Mouse (Mus musculus): ENCODE data around the gene Stard7. TPM values are rescaled to one million over a fixed set of nuclear protein-coding genes. Genes with fewer than 3 reads are reported as not detected.

Gene Stard7
- total RNA-seq (2023) = 67.7 TPM

DNA sequence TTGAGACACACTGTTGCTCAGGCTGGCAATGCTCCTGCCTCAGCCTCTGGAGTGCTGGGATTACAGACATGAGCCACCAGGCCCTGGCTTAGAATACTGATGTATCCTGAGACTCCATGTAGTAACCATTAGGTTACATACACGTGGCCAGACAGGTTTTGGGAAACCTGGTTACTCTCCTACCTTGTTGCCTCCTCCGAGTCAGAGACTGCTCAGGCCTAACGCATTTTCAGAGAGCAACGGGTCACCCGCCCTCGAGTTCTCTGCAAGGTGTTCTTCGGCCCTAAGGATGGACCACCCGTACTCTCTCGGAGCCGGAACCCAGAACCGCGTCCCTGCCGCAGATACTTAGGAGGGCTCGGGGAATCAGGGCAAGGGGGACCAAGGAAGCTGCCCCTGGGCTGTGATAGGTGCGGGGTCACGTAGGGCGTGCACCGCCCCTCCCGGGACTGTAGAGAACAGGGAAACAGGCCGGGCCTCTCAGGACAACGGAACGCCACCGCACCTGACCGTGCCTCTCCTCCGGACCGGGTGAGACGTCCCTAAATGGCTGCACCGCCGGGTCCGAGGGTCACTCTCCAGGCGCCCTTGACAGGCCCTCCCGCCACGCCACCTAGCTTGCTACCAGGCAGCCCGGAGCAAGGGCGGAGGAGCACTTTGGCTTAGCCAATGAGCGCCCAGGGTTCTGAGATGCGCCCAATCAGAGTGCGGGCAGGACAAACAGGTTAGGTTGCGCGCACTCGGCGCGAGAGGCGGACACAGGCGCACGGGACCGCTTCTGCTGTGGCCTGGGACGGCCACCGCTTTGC lies at the start of gene Stard7:
Gene Stard7, plus strand, starts transcription at position 728 of the 809 bp plus-strand sequence.

DNA sequence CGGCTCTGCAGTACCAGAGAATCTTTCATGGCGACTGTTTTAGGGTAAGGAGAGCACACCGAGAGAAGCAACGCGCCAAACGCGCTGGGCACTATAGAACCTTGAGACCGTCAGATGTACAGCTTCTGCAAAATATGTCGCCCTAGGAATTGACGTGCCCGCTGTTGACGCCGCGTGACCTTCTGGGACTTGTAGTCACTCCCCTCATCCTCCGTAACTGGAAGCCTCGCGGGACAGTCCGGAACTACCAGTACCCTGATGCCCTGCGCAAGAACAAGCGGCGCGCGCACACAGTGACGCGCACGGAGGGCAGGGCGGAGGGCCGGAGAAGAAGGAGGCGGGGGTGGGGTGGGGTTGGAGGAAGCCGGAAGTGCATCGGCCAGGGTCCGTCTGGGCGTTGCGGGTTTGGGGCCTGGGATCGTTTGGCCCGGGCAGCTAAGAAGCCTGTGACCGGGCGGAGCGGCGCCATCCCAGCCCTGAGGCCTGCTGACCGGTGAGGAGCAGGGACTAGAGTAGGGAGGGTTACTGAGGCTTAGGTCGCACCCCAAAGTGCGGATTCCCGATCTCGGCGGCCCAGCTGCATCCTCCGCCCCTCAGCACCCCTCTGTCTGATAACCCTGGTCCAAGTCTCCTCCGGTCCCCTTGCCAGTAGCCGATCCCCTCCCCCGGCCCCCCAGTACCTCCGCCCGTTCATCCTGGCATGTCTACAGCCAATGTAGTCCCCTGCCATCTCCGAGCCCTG lies 22.3 kb upstream of the Stard7 start, which contains the start of the genes Ciao1 and Tmem127:
Gene Ciao1, minus strand, starts transcription at position 225 of the 742 bp plus-strand sequence.
Gene Tmem127, plus strand, starts transcription at position 317 of the 742 bp plus-strand sequence.

DNA sequence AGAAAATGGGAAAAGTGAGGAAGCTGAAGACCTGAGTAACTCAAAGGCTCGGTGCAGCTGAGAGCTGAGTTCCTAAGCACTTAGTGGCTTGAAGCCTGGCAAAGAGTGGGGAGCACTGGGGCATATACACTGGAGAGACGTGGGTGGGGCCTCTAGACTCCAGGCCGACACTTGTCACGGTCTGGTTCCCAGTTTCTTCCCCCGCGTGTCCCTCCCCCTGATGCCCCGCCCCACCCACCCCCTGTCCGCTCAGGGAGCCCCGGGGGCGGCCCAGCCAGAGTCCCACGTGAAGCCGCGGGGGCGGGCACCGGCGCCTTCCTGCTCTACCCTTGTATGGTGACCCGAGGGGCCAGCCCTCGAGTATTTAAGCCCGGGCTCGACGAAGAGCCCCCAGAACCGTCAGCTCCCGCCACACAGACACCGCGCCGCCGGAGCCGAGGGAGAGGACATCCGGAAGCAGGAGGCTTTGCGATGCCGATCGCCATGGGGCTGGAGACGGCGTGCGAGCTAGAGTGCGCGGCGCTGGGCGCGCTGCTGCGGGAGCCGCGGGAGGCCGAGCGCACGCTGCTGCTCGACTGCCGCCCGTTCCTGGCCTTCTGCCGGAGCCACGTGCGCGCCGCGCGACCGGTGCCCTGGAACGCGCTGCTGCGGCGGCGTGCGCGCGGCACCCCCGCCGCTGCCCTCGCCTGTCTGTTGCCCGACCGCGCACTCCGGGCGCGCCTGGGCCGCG lies 65.9 kb downstream of the Stard7 start, which contains the start of gene Dusp2:
Gene Dusp2, plus strand, starts transcription at position 393 of the 730 bp plus-strand sequence.

DNA sequence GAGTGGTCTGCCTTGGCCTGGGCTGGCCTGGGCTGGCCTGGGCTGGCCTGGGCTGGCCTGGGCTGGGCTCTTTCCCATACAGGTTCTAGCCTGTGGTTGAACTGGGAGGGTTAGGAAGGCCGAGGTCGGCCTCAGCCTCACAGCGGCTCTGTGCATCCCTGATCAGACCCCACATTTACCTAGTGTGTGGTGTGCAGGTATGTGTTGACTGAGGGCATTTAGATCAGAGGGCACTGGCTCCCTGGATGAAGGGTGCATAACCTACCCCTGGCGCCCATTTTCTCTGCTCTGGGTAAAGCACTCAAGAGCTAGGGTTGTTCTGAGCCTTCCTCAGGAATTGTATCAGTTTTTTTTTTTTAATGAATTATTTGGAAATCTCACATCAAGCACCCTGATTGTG lies 68.4 kb downstream of the Stard7 start, which contains the start of gene Astl:
Gene Astl, plus strand, starts transcription at position 224 of the 400 bp plus-strand sequence.

Other genes with a start within 250 kb of the Stard7 start
- gene Blvra, start 199.6 kb upstream of the Stard7 start, total RNA-seq (2023) = 14.7 TPM
- 4.5 TPM for gene Ncaph, start 136.3 kb upstream of the Stard7 start, total RNA-seq (2023)
- gene Itpripl1, start 126.8 kb upstream of the Stard7 start, total RNA-seq (2023) = 18.2 TPM
- gene 1810024B03Rik, start 61.9 kb upstream of the Stard7 start, total RNA-seq (2023) = 1.6 TPM
- 166 TPM for gene Snrnp200, start 61.8 kb upstream of the Stard7 start, total RNA-seq (2023)
- gene Ciao1, start 22.4 kb upstream of the Stard7 start, total RNA-seq (2023) = 45.4 TPM
- 51.3 TPM for gene Tmem127, start 22.3 kb upstream of the Stard7 start, total RNA-seq (2023)
- 298 TPM for gene Dusp2, start 65.9 kb downstream of the Stard7 start, total RNA-seq (2023)
- 0.80 TPM for gene Astl, start 68.4 kb downstream of the Stard7 start, total RNA-seq (2023)
- gene Adra2b, start 93.0 kb downstream of the Stard7 start, total RNA-seq (2023) = 0.24 TPM
- gene Gpat2, start 155.0 kb downstream of the Stard7 start, total RNA-seq (2023) = 1.1 TPM
- 13.6 TPM for gene Fahd2a, start 174.3 kb downstream of the Stard7 start, total RNA-seq (2023)

Measured in CD4-positive naive resting alpha-beta T cell, adult 57 days (primary cell).